ENCODE assay signal across 8 mouse cellular contexts in the genomic region with DNA sequence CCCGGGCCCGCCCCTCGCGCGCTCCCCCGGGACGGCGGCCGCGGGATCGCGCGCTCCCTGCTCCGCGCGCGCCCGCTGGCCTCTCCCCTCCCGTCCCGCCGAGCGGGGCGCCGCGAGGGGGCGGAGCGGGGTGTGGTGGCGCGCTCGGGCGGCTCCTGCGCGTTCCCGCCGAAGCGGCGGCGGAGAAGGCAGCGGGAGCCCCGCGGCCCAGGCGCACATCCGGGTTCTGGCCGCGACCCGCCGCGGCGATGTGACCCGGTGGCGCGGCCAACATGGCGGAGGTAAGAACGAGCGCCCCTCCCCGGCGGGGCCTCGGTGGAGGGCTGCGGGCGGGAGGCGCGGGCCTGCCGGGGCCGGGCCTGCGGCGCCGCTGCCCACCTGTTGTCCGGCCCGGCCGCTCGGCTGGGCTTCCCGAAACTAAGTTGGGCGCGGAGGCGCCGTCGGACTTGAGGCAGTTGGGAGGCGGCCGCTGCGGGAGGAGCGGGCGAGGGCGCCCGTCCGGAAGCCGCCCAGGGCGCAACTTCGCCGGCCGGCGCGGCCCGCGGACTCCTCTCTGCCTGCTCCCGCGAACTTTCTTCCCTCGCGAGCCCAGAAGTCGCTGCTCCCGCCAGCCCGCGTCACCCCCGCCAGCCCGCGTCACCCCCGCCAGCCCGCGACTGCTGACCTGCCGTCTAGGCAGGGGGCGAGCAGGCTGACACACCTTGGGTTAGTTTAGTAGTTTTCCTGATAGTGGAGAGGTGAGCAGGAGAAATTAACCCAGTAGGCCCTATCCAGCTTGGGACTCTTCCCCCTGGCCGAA. TPM values are rescaled to one million over a fixed set of nuclear protein-coding genes. Genes with fewer than 3 reads are reported as not detected.
A peak's percentile ranks its signal among the peaks of the same experiment; 100 is the strongest.
DNase-seq lines count a peak whose midpoint lies in the region; ATAC-seq and TF ChIP-seq lines count a peak whose summit lies in the region.

No protein-coding gene starts in this region.

- peak overlapping the region; percentile 50 for H3K4me2 ChIP-seq in hindbrain, embryonic 11.5 days (replicated peaks; ENCODE audit: low read depth, low read length)
- peak overlapping the region; percentile 74 for H3K4me2 ChIP-seq in lung, embryonic 16.5 days (ENCODE audit: low read depth, low read length)

- ATAC-seq in hindbrain, embryonic 11.5 days (ENCODE audit: low FRiP score) = peak; percentile 74
- peak; percentile 76 for ATAC-seq in lung, embryonic 16.5 days (ENCODE audit: low read depth)

- no peaks in the 10 kb centered on the region for H3K4me1 ChIP-seq in hindbrain, embryonic 11.5 days (replicated peaks; ENCODE audit: control insufficient read depth, insufficient read depth, low read length)
- H3K4me1 ChIP-seq in lung, embryonic 16.5 days (replicated peaks; ENCODE audit: control insufficient read depth, insufficient read depth, low read length) = peaks cover 25% of the 10 kb centered on the region
- H3K4me1 ChIP-seq in thymus, adult 2 months (replicated peaks; ENCODE audit: control insufficient read depth, insufficient read depth, low read length) = peaks cover 6% of the 10 kb centered on the region

- peak; percentile 64 for TF ChIP-seq CTCF in thymus, adult 2 months (IDR thresholded peaks at IDR 0.05; ENCODE audit: borderline replicate concordance, control insufficient read depth, extremely low read depth, insufficient read depth, low read length, poor library complexity)

- peak overlapping the region; percentile 87 for H3K27ac ChIP-seq in hindbrain, embryonic 11.5 days (ENCODE audit: low read depth, low read length)
- peak overlapping the region; percentile 98 for H3K27ac ChIP-seq in lung, embryonic 16.5 days (ENCODE audit: low read length)
- peak overlapping the region; percentile 93 for H3K27ac ChIP-seq in thymus, adult 2 months (ENCODE audit: control insufficient read depth, insufficient read depth, low read length)

- DNase-seq in Muller cell, postnatal 12 days (ENCODE audit: inconsistent ontology term) = peak; percentile 92
- peak; percentile 76 to 84 for DNase-seq in cerebellum, postnatal 10 days
- peak; percentile 52 to 72 for DNase-seq in frontal cortex, postnatal 10 days (ENCODE audit: low spot score in 2 of 2)
- DNase-seq in hindbrain, embryonic 11.5 days (ENCODE audit: low spot score) = peak; percentile 87
- DNase-seq in layer of hippocampus, postnatal 10 days (ENCODE audit: low spot score in 2 of 2) = peak; percentile 72 to 83
- peak; percentile 75 for DNase-seq in ovary, adult 18-20 months (ENCODE audit: low spot score)
- DNase-seq in thymus, adult 2 months = peak; percentile 89

- peak; percentile 99 for TF ChIP-seq POLR2A in thymus, adult 2 months (IDR thresholded peaks at IDR 0.05; ENCODE audit: control insufficient read depth, extremely low read depth, insufficient read depth, low read length, poor library complexity)

- 0% methylated on average over 41 of the region's 111 CpGs for WGBS in hindbrain, embryonic 11.5 days
- WGBS in lung, embryonic 16.5 days = under 1% methylated on average over 80 of the region's 111 CpGs
- under 1% methylated on average over 110 of the region's 111 CpGs for WGBS in thymus, adult 2 months

- H3K36me3 ChIP-seq in hindbrain, embryonic 11.5 days (ENCODE audit: control insufficient read depth, insufficient read depth, low read length) = no peaks in the 10 kb centered on the region
- H3K36me3 ChIP-seq in lung, embryonic 16.5 days (ENCODE audit: control insufficient read depth, insufficient read depth, low read length) = peaks cover 5% of the 10 kb centered on the region
- no peaks in the 10 kb centered on the region; the same call in 1 of the 2 replicates for H3K36me3 ChIP-seq in thymus, adult 2 months (ENCODE audit: control insufficient read depth, insufficient read depth, low read length)

- peak overlapping the region; percentile 76 for H3K9ac ChIP-seq in hindbrain, embryonic 11.5 days (ENCODE audit: low read depth, low read length)
- H3K9ac ChIP-seq in lung, embryonic 16.5 days (ENCODE audit: low read length) = peak overlapping the region; percentile 96

- H3K9me3 ChIP-seq in hindbrain, embryonic 11.5 days (ENCODE audit: control insufficient read depth, low read length) = no peaks in the 10 kb centered on the region
- H3K9me3 ChIP-seq in lung, embryonic 16.5 days (ENCODE audit: control insufficient read depth, low read length) = no peaks in the 10 kb centered on the region

- H3K4me3 ChIP-seq in hindbrain, embryonic 11.5 days (ENCODE audit: low read depth, low read length) = peak overlapping the region; percentile 71
- H3K4me3 ChIP-seq in lung, embryonic 16.5 days (ENCODE audit: low read length) = peak overlapping the region; percentile 93
- H3K4me3 ChIP-seq in thymus, adult 2 months (ENCODE audit: control insufficient read depth, insufficient read depth, low read length) = peak overlapping the region; percentile 92

- H3K27me3 ChIP-seq in hindbrain, embryonic 11.5 days (ENCODE audit: control insufficient read depth, insufficient read depth, low read length) = no peaks in the 10 kb centered on the region; the same call in 1 of the 2 replicates
- H3K27me3 ChIP-seq in lung, embryonic 16.5 days (ENCODE audit: control insufficient read depth, insufficient read depth, low read depth, low read length) = no peaks in the 10 kb centered on the region
- no peaks in the 10 kb centered on the region for H3K27me3 ChIP-seq in thymus, adult 2 months (ENCODE audit: control insufficient read depth, insufficient read depth, low read length)

RNA-seq across cellular contexts. Expression of a gene that starts 5.1 kb away (rescaled TPM):
- 6.7 and 7.6 TPM in 2 replicates for polyA plus RNA-seq in hindbrain, embryonic 11.5 days (2014; fragmentation: Nextera tagmentation; extraction: Ambion mirVana)
- total RNA-seq in layer of hippocampus, postnatal 10 days (2021) = 10 to 100 TPM in 1 of 2 experiments, 1 to 10 TPM in 1; 9.3 to 10.9 TPM
- polyA plus RNA-seq in lung, embryonic 16.5 days (2015; fragmentation: Nextera tagmentation; extraction: Ambion mirVana) = 5.0 and 7.6 TPM in 2 replicates
- 50.2 and 54.6 TPM in 2 replicates for polyA plus RNA-seq in thymus, adult 2 months (2012; rRNA removed)

RNA-seq across cellular contexts. Expression of a gene that starts 5.2 kb away (rescaled TPM):
- 33.6 and 48.8 TPM in 2 replicates for polyA plus RNA-seq in hindbrain, embryonic 11.5 days (2014; fragmentation: Nextera tagmentation; extraction: Ambion mirVana)
- 10 to 100 TPM; 45.8 to 53.8 TPM for total RNA-seq in layer of hippocampus, postnatal 10 days (2021)
- polyA plus RNA-seq in lung, embryonic 16.5 days (2015; fragmentation: Nextera tagmentation; extraction: Ambion mirVana) = 36.7 and 38.4 TPM in 2 replicates
- 63.8 and 65.4 TPM in 2 replicates for polyA plus RNA-seq in thymus, adult 2 months (2012; rRNA removed)

Comparison
In these comparisons a context has a peak if more than half of its experiments do, and no peak if none do; other contexts are left out.
1. Peak in every context shown above with its lines: DNase-seq, ATAC-seq, H3K4me3 ChIP-seq and H3K27ac ChIP-seq.